Mouse (Mus musculus) adrenal gland, postnatal 36 days (tissue): ENCODE results near the gene Mast1. TPM values are rescaled to one million over a fixed set of nuclear protein-coding genes. Genes with fewer than 3 reads are reported as not detected.
A peak's percentile ranks its signal among the peaks of the same experiment; 100 is the strongest.
"Not testable (repeated sequence)": the region's sequence is repeated elsewhere in the genome, so short reads cannot be mapped to it uniquely, and the experiment has no call there.

Experiments used
- DNase-seq, 2 experiments: peaks; one replicate each; pipeline ENCODE4 v3.0.0; 2021; ENCODE audit warnings: mixed read lengths in 1 of 2
- total RNA-seq, 2 experiments: library from RNA; stranded (reverse); gene quantifications; 2 replicates each; pipeline ENCODE4 v1.2.3; 2021

Gene Mast1
- total RNA-seq, 2 experiments from 2014 or later: 1.0 to 1.3 TPM

- DNase-seq: no peak
Observed at GRCm38 (mm10) chr8:84909949-84910348, 27.2 kb downstream of the Mast1 start.

GRCm38 (mm10) chr8:84909162-84909767 lies 27.9 kb downstream of the Mast1 start:
- no peak for DNase-seq

DNA sequence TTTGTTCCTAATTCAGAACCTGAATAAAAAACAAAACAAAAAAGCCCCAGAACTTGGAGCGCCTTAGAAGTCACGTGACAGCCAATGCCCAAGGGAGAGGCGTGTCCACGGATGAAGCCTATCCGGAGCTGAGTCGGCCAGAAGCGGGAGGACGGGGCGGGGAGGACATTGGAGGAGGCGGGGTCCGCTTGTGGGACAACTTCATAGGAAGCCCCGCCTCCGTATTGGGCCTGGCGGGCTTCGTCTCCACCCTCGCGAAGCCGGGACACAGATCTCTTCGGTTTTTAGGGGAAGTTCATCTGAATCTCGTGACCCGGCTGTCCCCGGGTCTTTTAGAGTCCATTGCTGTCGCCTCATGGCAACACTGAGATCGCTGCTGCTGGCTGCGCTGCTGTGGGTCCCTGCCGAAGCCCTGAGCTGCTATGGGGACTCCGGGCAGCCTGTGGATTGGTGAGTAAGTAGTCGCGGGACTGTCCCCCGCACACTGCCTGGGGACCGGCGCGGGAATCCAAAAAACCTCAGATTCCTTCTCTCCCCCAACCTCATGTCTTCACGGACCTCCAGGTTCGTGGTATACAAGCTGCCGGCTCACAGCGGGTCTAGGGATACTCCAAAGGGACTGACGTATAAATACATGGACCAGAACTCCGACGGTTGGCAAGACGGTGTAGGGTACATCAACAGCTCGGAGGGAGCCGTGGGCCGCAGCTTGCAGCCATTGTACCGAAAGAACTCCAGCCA lies 28.6 kb downstream of the Mast1 start, which contains the start of gene Dnase2a:
Gene Dnase2a, plus strand, starts transcription at position 140 of the 741 bp plus-strand sequence.
- peak; percentile 97 to 99 for DNase-seq

DNA sequence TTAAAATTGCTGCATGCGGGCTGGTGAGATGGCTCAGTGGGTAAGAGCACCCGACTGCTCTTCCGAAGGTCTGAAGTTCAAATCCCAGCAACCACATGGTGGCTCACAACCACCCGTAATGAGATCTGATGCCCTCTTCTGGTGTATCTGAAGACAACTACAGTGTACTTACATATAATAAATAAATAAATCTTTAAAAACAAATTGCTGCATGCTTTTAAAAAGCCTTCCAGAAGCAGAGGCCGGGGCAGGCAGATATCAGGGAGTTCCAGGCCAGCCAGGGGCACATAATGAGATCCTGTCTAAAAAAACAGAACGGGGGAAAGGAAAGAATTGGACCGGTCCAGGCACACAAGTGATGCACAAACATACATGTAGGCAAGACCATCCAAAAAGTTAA lies 29.2 kb downstream of the Mast1 start:
- DNase-seq: not testable (repeated sequence)

DNA sequence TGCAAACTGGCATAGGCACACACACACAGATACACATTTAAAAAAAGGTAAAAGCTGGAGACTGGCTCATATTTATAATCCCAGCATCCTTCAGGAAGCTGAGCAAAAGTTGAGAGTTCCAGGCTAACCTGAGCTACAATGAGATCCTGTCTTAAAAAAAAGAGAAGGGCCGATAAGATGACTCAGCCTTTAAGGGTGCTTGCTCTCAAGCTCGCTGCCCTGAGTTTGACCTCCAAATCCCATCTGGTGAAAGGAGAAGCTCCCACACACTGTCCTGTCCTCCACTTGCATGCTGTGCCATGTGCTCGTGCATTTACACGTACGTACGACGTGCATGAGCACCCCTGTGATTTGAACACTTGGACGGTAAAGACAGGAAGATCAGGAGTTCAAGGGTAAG lies 29.7 kb downstream of the Mast1 start:
- no peak for DNase-seq

DNA sequence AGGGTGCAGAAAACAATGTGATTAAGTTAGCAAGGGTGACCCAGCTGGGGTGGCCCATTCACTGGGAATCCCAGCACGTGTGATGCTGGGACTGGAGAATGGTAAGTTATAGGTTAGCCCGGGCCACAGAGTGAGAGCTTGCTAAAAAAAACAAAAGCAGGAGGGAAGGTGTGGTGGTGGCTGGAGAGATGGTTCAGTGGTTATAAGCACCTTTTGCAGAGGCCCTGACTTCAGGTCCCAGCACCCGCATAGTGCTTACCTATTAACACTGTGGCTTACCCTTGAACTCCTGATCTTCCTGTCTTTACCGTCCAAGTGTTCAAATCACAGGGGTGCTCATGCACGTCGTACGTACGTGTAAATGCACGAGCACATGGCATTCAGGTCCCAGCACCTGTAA lies 30.1 kb downstream of the Mast1 start:
- DNase-seq: no peak

- DNase-seq: no peak
Observed at GRCm38 (mm10) chr8:84904351-84904750, 32.8 kb downstream of the Mast1 start.

DNA sequence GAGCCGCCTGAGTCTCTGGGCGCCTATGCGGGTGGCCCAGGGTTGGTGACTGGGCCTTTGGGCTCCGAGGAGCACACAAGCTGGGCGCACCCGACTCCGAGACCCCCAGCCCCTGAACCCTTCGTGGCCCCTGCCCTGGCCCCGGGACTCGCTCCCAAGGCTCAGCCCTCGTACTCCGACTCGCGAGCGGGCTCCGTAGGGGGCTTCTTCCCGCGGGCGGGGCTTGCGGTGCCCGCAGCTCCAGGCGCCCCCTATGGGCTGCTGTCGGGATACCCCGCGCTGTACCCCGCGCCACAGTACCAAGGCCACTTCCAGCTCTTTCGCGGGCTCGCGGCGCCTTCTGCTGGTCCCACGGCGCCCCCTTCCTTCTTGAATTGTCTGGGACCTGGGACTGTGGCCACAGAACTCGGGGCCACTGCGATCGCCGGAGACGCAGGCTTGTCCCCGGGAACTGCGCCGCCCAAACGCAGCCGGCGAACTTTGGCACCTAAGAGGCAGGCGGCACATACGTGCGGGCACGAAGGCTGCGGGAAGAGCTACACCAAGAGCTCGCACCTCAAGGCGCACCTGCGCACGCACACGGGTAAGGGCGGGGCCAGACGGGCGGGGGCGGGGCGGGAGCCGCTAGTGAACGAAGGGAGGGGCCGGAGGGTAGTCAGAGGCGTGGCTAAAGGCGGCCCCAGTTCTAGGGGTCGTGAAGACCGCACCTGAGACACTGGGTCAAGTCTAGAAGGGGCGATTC lies 34.1 kb downstream of the Mast1 start:
- peak; percentile 93 to 96 for DNase-seq

- no peak for DNase-seq
Observed at GRCm38 (mm10) chr8:84902367-84902919, 34.7 kb downstream of the Mast1 start.

DNA sequence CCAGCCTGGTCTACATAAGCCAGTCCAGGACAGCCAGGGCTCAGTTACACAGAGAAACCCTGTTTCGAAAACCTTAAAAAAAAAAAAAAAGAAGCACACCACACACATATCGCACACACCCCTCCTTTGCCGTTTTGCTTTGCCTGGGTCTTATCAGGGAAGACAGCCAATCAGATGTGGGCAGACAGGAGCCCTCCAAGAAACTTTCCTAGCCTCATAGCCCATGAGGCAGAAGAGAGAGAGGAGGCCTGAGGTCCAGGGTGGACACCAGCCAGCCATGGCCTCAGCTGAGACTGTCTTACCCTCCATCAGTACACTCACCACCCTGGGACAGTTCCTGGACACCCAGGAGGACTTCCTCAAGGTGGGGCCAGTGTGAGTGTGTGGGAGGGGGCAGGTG lies 35.4 kb downstream of the Mast1 start, which contains the start of gene Klf1:
Gene Klf1, plus strand, starts transcription at position 177 of the 400 bp plus-strand sequence.
- DNase-seq: no peak

- no peak for DNase-seq
Observed at GRCm38 (mm10) chr8:84901071-84901470, 36.1 kb downstream of the Mast1 start.

DNA sequence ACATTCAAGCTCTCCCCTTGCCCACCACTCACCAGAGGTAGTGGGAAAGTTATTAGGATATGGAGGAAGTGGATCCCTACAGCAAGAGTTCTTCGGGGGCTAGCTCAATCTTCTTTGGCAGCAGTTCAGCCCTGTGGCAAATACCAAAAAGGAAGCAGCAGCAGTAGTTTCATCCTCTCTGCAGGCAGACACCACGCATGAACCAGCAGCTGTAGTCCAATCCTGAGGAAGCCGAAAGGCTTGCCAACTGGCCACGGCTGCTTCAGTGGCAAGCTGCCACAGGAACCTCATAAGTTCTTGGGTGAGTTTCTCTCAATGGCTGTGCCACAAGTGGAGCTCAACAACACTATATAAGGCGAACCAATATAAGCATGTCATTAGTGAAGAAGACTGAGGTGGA lies 41.2 kb downstream of the Mast1 start:
- DNase-seq: no peak

DNA sequence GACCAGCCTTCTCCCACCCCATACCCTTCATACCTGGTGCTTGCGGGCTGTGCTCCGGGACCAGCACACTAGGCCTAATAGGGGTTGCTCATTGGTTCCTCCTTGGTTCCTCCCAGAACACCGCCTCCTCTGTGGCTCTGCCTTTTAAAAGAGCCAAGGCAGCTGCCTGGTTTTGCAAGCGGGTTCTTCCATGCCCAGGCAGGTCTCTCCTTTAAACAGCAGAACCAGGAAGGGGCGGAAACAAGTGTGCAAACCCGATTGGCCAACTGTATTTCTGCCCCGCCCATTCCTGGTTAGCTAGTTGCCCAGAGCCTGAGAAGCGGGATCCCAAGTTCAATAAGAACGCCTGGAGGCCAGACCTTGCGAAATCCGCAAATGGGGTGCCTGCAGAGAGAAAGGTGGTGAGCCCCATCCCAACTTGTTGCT lies 43.4 kb downstream of the Mast1 start, which contains the start of gene Gcdh:
Gene Gcdh, minus strand, starts transcription at position 213 of the 426 bp plus-strand sequence.
- DNase-seq: peak; percentile 92 to 93

DNA sequence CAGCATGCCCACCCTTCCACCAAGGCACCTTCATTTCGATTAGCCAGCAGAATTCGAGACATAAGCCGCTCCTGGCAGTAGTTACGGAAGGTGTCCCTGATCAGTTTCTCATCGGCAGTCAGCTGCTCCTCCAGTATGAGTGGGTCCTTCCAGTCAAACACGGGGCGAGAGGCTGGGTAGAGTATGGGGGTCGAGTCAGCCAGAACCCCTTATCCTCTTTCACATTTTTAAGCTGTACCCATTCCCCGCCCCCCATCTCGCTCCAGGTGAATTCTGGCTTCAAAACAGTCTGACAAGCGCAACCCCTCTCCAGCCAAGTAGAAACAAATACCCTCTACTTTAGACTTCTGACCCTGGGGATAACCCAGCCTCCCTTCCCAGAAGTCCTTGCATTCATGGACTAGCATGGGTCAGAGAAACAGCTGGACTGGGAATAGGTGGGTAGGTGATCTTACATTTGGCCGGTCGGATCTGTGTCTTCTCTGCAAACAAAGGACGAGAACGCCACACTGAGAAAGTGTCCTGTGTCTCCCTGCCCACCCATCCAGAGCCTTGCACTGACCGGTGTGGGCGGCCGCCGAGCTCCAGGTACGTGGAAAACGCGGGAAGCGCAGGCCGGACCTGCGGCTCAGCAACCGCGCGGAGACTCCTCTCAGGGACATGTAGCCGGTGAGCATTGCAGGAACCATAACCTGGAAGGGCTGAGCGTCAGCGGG lies 44.0 kb downstream of the Mast1 start:
- DNase-seq: no peak

DNA sequence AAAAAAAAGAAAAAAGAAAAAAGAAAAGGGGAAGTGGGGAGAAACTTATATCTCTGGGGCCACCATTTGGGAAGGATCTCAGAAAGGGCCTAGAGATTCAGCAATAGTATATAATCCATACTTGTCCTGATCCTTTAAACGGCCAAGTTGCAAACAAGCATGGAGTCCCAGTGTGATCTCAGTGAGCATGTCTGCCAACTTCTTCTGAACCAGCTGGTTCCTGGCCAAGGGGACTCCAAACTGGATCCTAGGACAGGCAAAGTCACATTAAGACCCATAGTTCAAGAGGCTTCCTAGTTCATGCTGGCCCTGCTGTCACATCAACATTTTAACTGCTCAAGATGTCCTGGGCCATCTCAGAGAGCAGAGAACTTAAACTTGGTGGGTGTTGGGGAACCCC lies 48.0 kb downstream of the Mast1 start:
- DNase-seq: no peak

DNA sequence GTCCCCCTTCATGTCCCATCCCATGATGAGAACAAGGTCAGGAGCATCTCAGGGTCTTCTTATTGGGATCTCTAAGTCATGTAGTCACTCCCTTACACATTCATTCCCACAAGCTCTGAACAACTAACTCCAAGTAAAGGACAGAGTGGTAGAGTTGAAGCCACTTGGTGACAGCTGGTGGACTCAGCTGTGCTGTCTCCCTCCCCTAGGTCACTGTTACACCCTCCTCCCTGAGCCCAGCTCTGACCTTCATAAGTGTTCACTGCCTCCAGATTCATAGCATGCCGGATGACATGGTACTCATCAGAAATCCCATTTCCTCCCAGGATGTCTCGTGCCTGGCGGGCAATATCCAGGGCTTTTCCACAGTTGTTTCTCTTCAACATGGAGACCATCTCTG lies 48.9 kb downstream of the Mast1 start:
- DNase-seq: no peak

- no peak for DNase-seq
Observed at GRCm38 (mm10) chr8:84884728-84885127, 52.4 kb downstream of the Mast1 start.

DNA sequence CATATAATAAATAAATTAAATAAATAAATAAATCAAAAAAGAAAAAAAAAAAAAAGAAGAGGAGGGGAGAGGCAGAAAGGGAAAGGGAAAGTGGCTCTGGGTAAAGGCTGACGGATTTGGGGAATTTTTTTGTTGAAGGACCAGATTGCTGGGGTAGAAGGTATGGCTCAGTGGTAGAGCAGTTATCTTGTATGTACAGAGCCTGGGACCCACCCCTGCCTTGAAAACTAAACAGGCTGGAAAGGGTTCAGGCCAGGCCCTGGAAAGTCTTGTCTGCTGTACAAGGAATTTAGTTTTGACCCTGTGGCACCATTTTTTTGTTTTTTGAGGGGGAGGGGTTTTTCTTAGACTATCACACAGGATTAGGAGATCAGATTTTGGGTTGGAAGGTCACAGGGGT lies 58.2 kb downstream of the Mast1 start:
- no peak for DNase-seq

GRCm38 (mm10) chr8:84877297-84878035 lies 59.7 kb downstream of the Mast1 start:
- no peak for DNase-seq

GRCm38 (mm10) chr8:84874339-84874738 lies 62.8 kb downstream of the Mast1 start:
- no peak for DNase-seq

GRCm38 (mm10) chr8:84873016-84873415 lies 64.1 kb downstream of the Mast1 start:
- no peak for DNase-seq
